Mouse (Mus musculus) C2C12 (cell line): ENCODE results near the gene Large1.

Experiments
- CTCF ChIP-seq: IDR thresholded peaks from one replicate; pipeline ENCODE4 v1.5.1; 2011; ENCODE audit not compliant: control insufficient read depth, insufficient read depth, insufficient read length
- MAX ChIP-seq: IDR thresholded peaks from one replicate; pipeline ENCODE4 v1.6.1; 2011; ENCODE audit warnings: mild to moderate bottlenecking, control low read depth
- MYOD1 ChIP-seq: IDR thresholded peaks from one replicate; pipeline ENCODE4 v1.6.1; 2011; ENCODE audit warnings: low read depth; ENCODE audit not compliant: control insufficient read depth, insufficient read length
- MYOG ChIP-seq: IDR thresholded peaks from one replicate; pipeline ENCODE4 v1.6.1; 2011; ENCODE audit not compliant: control insufficient read depth, insufficient read length; ENCODE audit errors: extremely low read depth
- USF1 ChIP-seq: IDR thresholded peaks from one replicate; pipeline ENCODE4 v1.6.1; 2011; ENCODE audit warnings: low read depth, mild to moderate bottlenecking, control low read depth, moderate library complexity

DNA sequence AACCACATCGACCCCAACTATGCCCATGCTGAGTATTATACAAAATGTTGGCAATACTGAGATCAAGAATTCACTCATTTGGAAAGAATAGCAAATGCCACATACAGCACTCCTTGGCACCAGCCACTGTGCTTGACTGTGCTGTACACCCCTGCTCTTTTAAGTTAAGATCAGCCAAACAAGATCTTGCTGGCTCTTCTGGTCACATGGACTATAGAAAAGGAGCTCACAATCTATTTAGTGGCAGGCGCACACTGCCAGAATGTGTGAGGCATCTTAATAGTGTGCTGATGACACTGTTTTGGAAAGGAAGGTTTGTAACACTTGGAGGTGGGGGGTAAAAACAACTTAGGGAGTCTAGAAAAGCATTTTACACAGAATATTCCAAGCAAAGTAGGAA lies 337.0 kb downstream of the Large1 start:
- TF ChIP-seq CTCF (no peak), MYOD1 (no peak), MAX (no peak), MYOG (no peak), USF1 (no peak)
